Mouse (Mus musculus): Measurements from ENCODE around the gene Kif3c.

GRCm38 (mm10) chr12:3385940-3386339 lies 21.0 kb downstream of the Kif3c start:
- TF ChIP-seq HCFC1 (IDR thresholded peaks at IDR 0.05; ENCODE audit: low read depth, low read length) (no peak), CTCF (conservative IDR thresholded peaks at IDR 0.05 in 1 of 2, IDR thresholded peaks at IDR 0.05 in 1 of 2; ENCODE audit: low read depth in 2 of 2, low read length in 2 of 2) (no peak), POLR2A (IDR thresholded peaks at IDR 0.05; ENCODE audit: low read depth, low read length) (no peak), NELFE (IDR thresholded peaks at IDR 0.05; ENCODE audit: low read depth, low read length) (no peak), MXI1 (IDR thresholded peaks at IDR 0.05; ENCODE audit: low read depth, low read length) (no peak), GABPA (IDR thresholded peaks at IDR 0.05; ENCODE audit: insufficient replicate concordance, low read depth, low read length) (no peak), NRF1 (IDR thresholded peaks at IDR 0.05; ENCODE audit: low read depth, low read length) (no peak)

Data from CH12.LX (cell line).